Mouse (Mus musculus): ENCODE data around the gene St3gal3. TPM values are rescaled to one million over a fixed set of nuclear protein-coding genes. Genes with fewer than 3 reads are reported as not detected.

St3gal3 gene
- polyA plus RNA-seq, 1 experiment, result 50.9 TPM

GRCm38 (mm10) chr4:118092784-118093457 lies 41.8 kb downstream of the St3gal3 start:
- no peak for DNase-seq (ENCODE audit: extremely low spot score in 1 of 2, low spot score in 1 of 2)

GRCm38 (mm10) chr4:118090449-118090848 lies 44.3 kb downstream of the St3gal3 start:
- no peak for DNase-seq (ENCODE audit: extremely low spot score in 1 of 2, low spot score in 1 of 2)

- peak in 1 of 2 experiments; percentile 60 for DNase-seq (ENCODE audit: extremely low spot score in 1 of 2, low spot score in 1 of 2)
These were observed 44.8 kb downstream of the St3gal3 start for GRCm38 (mm10) chr4:118089939-118090338.

- DNase-seq (ENCODE audit: extremely low spot score in 1 of 2, low spot score in 1 of 2), result no peak
These were observed 45.9 kb downstream of the St3gal3 start for GRCm38 (mm10) chr4:118088771-118089170.

GRCm38 (mm10) chr4:118085025-118085424 lies 49.7 kb downstream of the St3gal3 start:
- DNase-seq (ENCODE audit: extremely low spot score in 1 of 2, low spot score in 1 of 2), result no peak

GRCm38 (mm10) chr4:118083217-118083951 lies 51.3 kb downstream of the St3gal3 start:
- peak; percentile 80 to 97 for DNase-seq (ENCODE audit: extremely low spot score in 1 of 2, low spot score in 1 of 2)

GRCm38 (mm10) chr4:118081608-118082331 lies 52.9 kb downstream of the St3gal3 start:
- no peak for DNase-seq (ENCODE audit: extremely low spot score in 1 of 2, low spot score in 1 of 2)

GRCm38 (mm10) chr4:118080481-118080880 lies 54.2 kb downstream of the St3gal3 start:
- no peak for DNase-seq (ENCODE audit: extremely low spot score in 1 of 2, low spot score in 1 of 2)

GRCm38 (mm10) chr4:118079195-118079594 lies 55.5 kb downstream of the St3gal3 start:
- no peak for DNase-seq (ENCODE audit: extremely low spot score in 1 of 2, low spot score in 1 of 2)

GRCm38 (mm10) chr4:118078576-118078975 lies 56.1 kb downstream of the St3gal3 start:
- DNase-seq (ENCODE audit: extremely low spot score in 1 of 2, low spot score in 1 of 2), result no peak

- DNase-seq (ENCODE audit: extremely low spot score in 1 of 2, low spot score in 1 of 2), result no peak
These were observed 57.4 kb downstream of the St3gal3 start for GRCm38 (mm10) chr4:118077293-118077752.

GRCm38 (mm10) chr4:118076648-118077047 lies 58.1 kb downstream of the St3gal3 start:
- DNase-seq (ENCODE audit: extremely low spot score in 1 of 2, low spot score in 1 of 2), result no peak

- no peak for DNase-seq (ENCODE audit: extremely low spot score in 1 of 2, low spot score in 1 of 2)
These were observed 59.4 kb downstream of the St3gal3 start for GRCm38 (mm10) chr4:118075343-118075742.

- DNase-seq (ENCODE audit: extremely low spot score in 1 of 2, low spot score in 1 of 2), result no peak
These were observed 60.5 kb downstream of the St3gal3 start for GRCm38 (mm10) chr4:118074236-118074635.

GRCm38 (mm10) chr4:118073128-118073527 lies 61.6 kb downstream of the St3gal3 start:
- DNase-seq (ENCODE audit: extremely low spot score in 1 of 2, low spot score in 1 of 2), result no peak

GRCm38 (mm10) chr4:118071891-118072290 lies 62.8 kb downstream of the St3gal3 start:
- no peak for DNase-seq (ENCODE audit: extremely low spot score in 1 of 2, low spot score in 1 of 2)

- DNase-seq (ENCODE audit: extremely low spot score in 1 of 2, low spot score in 1 of 2), result no peak
These were observed 64.2 kb downstream of the St3gal3 start for GRCm38 (mm10) chr4:118070255-118071234.

GRCm38 (mm10) chr4:118061809-118062463 lies 72.8 kb downstream of the St3gal3 start:
- DNase-seq (ENCODE audit: extremely low spot score in 1 of 2, low spot score in 1 of 2), result peak in 1 of 2 experiments; percentile 8

GRCm38 (mm10) chr4:118060915-118061530 lies 73.7 kb downstream of the St3gal3 start:
- peak in 1 of 2 experiments; percentile 4 for DNase-seq (ENCODE audit: extremely low spot score in 1 of 2, low spot score in 1 of 2)

All from frontal cortex, adult 2 months (tissue).